ENCODE assay signal across 29 mouse cellular contexts in genomic region chr19:58952236-58952635, GRCm38 (mm10). TPM values are rescaled to one million over a fixed set of nuclear protein-coding genes. Genes with fewer than 3 reads are reported as not detected.
"Had no signal": no experiment of that assay in that cellular context is flagged by ENCODE, and none has a peak within 500 bp of the region (broad histone marks: within the 10 kb centered on the region; RNA-seq: fewer than 3 reads in every experiment).

No protein-coding gene starts in this region.

- H3K4me2 ChIP-seq: embryonic facial prominence, embryonic 12.5 days; embryonic facial prominence, embryonic 13.5 days; embryonic facial prominence, embryonic 15.5 days; forebrain, embryonic 12.5 days; forebrain, embryonic 13.5 days; heart, embryonic 11.5 days had no signal

- DNase-seq: cerebellum, adult 9-11 months; cerebellum, postnatal 10 days; cerebellum, postnatal 14 days; cerebellum, postnatal 25 days; cerebellum, postnatal 36 days; gastrocnemius, adult 2 months; gastrocnemius, postnatal 10 days; gastrocnemius, postnatal 14 days; gastrocnemius, postnatal 25 days; gastrocnemius, postnatal 36 days; heart, adult 11 months; heart, adult 18-20 months; heart, adult 2 months had no signal

- H3K9ac ChIP-seq: embryonic facial prominence, embryonic 12.5 days; embryonic facial prominence, embryonic 13.5 days; embryonic facial prominence, embryonic 15.5 days; forebrain, embryonic 12.5 days; forebrain, embryonic 13.5 days; forebrain, postnatal 0 days had no signal

- H3K4me1 ChIP-seq: embryonic facial prominence, embryonic 12.5 days; embryonic facial prominence, embryonic 13.5 days; embryonic facial prominence, embryonic 15.5 days; forebrain, embryonic 10.5 days; forebrain, embryonic 12.5 days; heart, embryonic 10.5 days had no signal

- H3K9me3 ChIP-seq: embryonic facial prominence, embryonic 10.5 days; embryonic facial prominence, embryonic 12.5 days; embryonic facial prominence, embryonic 13.5 days; embryonic facial prominence, embryonic 15.5 days; forebrain, embryonic 10.5 days; forebrain, embryonic 12.5 days; forebrain, embryonic 13.5 days; heart, embryonic 10.5 days had no signal

- H3K27ac ChIP-seq: embryonic facial prominence, embryonic 10.5 days; embryonic facial prominence, embryonic 12.5 days; embryonic facial prominence, embryonic 13.5 days; embryonic facial prominence, embryonic 15.5 days; forebrain, embryonic 10.5 days; forebrain, embryonic 12.5 days; forebrain, embryonic 13.5 days; gastrocnemius, adult 2 months; heart, adult 2 months; heart, embryonic 10.5 days had no signal

- ATAC-seq: forebrain, embryonic 13.5 days; forebrain, embryonic 14.5 days had no signal

- H3K4me3 ChIP-seq: embryonic facial prominence, embryonic 10.5 days; embryonic facial prominence, embryonic 12.5 days; embryonic facial prominence, embryonic 13.5 days; embryonic facial prominence, embryonic 15.5 days; erythroblast, embryonic 14.5 days; forebrain, embryonic 10.5 days; forebrain, embryonic 12.5 days; forebrain, embryonic 13.5 days; gastrocnemius, adult 2 months; heart, adult 2 months; heart, embryonic 10.5 days had no signal

- H3K36me3 ChIP-seq: embryonic facial prominence, embryonic 10.5 days; embryonic facial prominence, embryonic 12.5 days; embryonic facial prominence, embryonic 13.5 days; embryonic facial prominence, embryonic 15.5 days; forebrain, embryonic 10.5 days; forebrain, embryonic 12.5 days; heart, embryonic 10.5 days had no signal

RNA-seq across cellular contexts. Expression of gene Hspa12a, which starts 8.8 kb away (rescaled TPM):
- total RNA-seq: common myeloid progenitor, adult 5-6 weeks had no signal
- polyA plus RNA-seq: erythroblast, embryonic 14.5 days had no signal

RNA-seq across cellular contexts. Expression of gene Eno4, which starts 9.0 kb away (rescaled TPM):
- total RNA-seq: common myeloid progenitor, adult 5-6 weeks; gastrocnemius, adult 18-20 months; gastrocnemius, adult 2 months; gastrocnemius, adult 8-10 months; gastrocnemius, postnatal 25 days; gastrocnemius, postnatal 36 days; granulocyte monocyte progenitor cell, adult 5-6 weeks; heart, adult 2 months had no signal
- polyA plus RNA-seq: erythroblast, embryonic 14.5 days had no signal
